Mouse (Mus musculus) spleen, adult 18-20 months (tissue): ENCODE measurements around the gene Wfdc3.
A peak's percentile ranks its signal among the peaks of the same experiment; 100 is the strongest.
"Not testable (repeated sequence)": the region's sequence is repeated elsewhere in the genome, so short reads cannot be mapped to it uniquely, and the experiment has no call there.

Experiments
- DNase-seq, 2 experiments: peaks; one replicate each; pipeline ENCODE4 v3.0.0; 2022; ENCODE audit warnings: mixed read lengths in 2 of 2

Gene Wfdc3

DNA sequence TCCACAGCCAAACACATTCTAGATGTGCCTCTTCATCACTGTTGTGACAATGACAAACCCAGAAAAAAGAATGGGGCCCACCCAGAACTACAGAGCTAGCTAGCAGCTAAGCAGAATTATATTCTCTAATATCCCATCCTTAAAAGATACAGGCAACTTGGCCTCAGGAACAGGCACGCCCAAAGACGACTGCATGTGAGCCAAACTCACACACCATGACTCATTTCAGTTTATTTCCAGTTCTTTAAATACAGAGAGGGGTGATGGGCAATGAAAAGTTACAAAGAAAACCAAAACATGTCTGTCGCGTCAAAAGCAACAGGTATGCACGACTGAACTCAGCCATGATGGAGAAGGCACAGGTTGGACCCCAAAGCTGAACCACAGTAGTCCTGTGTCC is 10.3 kb downstream of the Wfdc3 start:
- no peak for DNase-seq

DNA sequence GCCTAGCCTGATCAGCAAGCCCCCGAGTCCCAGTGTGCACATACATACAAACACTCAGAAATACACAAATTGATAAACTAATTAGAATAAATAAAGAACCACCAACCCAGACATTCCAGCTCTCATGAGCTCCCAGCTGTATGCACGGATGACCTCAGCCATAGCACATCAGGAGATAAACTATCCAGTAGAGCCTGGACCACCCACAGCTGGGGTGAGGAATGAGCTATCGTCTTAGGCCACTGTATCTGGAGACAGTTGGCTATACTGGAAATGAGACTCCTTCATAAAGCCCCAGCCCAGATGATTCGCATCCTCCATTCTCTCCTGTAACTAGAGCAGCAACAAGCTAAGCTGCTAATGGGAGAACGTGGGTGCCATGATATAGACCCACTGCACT is 10.9 kb downstream of the Wfdc3 start:
- DNase-seq: no peak

DNA sequence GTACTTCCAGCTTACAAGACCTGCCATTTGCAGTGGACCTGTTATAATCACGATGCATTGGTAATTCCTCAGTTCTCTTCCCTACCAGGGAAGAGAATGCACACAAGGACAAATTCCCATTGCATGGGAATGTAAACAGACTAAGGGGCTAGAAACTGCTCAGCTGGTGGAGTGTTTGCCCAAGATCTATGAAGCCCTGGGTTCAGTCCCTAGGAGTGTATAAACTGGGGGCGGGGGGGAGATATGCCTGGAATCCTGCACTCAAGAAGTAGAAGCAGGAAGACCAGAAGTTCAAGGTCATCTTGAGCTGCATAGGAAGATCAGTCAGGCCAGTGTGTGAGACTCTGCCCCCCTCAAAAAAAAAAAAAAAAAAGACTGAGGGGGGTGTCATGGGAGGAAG is 12.5 kb downstream of the Wfdc3 start:
- no peak for DNase-seq

DNA sequence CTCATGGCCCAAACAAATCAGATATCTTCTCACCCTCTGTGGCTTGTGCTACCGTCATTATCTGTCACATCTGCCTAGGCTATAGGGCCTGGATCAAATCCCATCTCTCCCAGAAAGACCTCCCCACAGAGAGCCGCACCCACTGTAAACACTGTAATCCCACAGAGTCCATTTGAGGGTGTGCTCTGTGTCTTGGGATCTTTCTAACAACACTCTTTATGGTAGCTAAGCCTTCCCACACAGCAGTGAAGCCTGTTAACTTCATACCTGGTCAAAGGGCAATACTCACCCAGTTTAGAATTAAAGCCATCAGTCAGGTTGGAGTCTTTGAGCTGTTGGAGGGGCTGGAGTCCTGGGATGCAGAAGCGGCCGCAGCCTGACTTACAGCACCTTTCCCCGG is 14.0 kb downstream of the Wfdc3 start:
- DNase-seq: no peak

DNA sequence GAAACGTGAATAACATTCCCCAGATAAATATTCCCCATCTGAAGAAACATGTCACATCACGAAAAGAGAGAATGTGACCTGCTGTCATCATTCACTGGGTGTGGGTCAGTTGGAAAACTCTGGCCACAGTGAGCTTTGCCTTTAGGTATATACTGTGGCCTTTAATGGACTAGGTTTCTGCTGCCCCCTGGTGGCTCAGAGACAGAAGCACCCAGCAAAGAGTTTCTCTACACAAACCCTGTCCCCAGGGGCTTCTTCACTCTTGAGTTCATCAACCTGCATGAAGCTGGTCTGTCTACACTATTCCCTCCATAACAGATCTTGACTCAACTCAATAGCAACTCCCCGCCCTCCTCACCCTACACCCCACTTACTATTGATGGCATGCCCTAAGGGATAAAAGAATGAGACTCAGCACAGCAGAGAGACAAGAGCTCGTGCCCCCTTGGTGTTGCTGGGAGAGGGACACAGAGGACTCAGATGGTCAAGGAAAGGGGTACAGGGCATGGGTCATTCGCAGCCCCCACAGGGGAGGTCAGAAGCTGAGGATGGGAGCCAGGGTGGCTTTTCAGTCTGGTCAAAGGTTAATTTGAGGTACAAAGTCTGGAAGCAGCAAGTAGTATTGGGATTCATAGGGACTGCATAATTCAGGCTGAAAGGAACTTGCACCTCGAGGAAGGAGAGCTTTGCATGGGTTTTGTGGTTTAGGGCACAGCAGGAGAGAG is 19.7 kb downstream of the Wfdc3 start:
- peak; percentile 15 to 69 for DNase-seq

DNA sequence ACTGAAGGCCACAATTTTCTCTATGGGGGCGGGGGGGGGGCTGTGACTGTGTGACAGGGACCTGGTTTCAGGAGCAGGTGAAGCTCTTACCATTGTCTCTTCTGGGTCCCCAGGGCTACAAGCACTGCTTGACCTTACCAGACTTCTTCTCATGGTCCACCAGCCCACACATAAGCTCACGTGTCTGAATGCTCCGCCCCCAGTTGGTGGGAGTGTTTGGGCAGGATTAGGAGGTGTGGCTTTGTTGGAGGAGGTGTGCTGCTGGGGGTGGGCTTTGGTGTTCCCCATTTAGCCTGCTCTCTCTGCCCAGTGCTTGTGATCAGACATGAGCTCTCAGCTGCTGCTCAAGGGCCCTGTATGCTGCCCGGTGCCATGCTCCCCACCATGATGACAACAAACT is 22.5 kb downstream of the Wfdc3 start:
- DNase-seq: no peak

DNA sequence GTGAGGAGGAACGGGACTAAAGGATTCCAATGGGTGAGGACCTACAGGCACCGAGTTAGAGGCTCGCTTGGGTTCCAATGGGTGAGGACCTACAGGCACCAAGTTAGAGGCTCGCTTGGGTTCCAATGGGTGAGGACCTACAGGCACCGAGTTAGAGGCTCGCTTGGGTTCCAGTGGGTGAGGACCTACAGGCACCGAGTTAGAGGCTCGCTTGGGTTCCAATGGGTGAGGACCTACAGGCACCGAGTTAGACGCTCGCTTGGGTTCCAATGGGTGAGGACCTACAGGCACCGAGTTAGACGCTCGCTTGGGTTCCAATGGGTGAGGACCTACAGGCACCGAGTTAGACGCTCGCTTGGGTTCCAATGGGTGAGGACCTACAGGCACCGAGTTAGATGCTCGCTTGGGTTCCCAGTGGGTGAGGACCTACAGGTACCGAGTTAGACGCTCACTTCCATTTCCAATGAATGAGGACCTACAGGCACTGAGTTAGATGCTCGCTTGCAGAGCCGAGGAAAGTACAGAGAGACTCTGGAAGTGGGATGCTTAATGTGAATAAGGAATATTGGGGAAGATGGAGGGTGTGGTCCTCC is 29.4 kb downstream of the Wfdc3 start:
- DNase-seq: not testable (repeated sequence)

DNA sequence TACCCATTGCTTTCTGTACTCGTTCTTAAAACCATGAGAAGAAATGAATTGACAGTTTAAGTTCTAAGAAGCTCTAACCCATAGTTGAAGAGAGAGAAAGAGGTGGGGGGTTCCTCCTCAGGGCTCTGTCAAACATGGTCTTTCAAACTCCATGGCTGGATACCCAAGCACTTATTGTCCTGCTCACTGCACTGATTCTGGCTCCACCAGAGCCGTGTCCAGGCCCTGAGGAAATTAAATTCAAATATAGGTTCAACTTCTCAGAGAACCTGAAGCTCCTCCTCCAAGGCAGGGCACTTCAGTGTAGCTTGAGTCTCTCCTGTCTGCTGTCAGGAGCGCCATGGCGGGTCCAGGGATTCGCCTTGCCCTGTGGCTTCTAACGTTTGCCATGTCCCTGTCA is 30.7 kb downstream of the Wfdc3 start, which contains the start of gene Spint5:
TSS of gene Spint5 (plus strand) at position 301 of the 400 bp plus-strand sequence.
- DNase-seq: no peak

DNA sequence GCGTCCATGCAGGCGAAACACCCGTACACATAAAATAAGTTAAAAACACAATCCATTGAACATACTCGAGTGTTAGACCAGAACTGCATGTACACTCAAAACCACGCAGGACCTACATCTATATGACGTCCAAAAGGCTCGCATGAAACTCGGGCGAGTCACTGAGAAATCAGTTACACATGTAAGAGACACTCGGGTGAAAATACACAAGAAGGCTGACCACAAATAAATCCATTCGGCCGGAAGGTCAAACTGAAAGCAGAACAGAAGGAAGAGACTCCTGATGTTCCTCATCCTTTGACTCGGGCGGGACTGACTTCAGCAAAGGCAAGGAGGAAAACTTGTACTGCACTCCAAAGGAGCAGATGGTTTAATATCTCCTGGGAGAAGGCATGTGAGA is 39.7 kb downstream of the Wfdc3 start:
- no peak for DNase-seq

DNA sequence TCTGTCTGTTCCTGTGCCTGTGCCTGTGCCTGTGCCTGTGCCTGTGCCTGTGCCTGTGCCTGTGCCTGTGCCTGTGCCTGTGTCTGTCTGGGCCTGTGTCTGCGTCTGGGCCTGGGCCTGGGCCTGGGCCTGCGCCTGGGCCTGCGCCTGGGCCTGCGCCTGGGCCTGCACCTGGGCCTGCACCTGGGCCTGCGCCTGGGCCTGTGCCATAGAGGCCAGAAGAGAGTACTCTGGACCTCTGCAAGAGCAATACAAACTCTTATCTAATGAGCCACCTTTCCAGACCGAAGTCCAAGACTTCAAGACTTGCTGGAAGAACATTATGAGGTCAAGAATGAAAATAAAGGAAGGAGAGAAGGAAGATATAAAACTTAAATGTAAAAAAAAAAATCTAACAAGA is 40.4 kb downstream of the Wfdc3 start:
- no peak for DNase-seq

DNA sequence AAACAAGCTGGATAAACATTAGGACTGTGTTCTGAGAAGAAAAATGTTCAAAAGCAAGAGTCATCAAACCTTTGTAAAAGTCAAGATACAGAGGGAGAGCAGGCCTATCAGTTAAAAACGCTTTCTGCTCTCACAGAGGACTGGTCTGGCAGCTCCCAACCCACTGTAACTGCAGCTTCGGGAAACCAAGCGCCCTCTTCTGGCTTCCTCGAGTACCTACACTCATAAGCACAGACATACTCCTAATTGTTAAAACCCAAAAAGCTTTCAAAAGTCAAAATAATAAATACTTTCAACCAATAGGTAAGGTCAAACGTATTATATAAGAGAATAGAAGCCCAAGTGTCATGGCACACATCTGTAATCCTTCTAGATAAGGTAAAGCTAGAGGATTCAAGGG is 41.5 kb downstream of the Wfdc3 start:
- no peak for DNase-seq

DNA sequence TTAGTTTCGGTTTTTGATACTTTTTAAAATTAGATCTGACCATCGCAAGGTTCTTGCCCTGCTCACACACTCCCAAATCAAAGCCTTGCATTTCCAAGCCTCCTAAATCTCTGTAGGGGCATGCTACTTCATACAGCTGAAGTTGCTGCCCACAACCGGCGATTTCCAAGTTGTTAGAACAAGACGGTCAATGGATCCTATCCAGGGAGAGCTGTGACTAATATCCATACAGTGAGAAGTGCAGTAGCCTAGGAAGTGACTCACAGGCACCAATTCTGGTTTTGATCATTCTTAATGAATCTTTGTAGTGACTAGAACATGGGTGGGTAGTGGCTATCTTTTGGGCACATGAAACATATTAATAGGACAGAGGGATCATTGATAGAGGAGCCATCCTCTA is 44.0 kb downstream of the Wfdc3 start:
- no peak for DNase-seq

DNA sequence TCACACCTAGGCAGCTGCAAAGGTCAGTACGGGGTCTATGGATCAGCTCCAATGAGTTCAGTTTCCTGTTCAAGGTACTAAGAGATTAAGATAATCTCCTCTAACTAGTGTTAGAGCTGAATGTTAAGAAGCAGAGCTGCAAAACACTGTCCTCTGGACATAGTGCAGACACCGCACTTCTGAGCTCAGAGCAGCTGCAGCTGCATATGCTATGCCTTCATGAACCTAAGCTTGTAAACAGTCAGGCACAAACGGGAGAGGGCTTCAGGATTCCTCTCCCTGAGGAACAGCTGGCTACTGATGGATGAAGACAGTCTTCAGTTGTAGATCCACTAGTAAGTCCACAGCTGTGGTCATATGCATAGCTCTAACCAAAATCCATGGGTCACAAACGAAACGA is 44.8 kb downstream of the Wfdc3 start:
- DNase-seq: no peak

DNA sequence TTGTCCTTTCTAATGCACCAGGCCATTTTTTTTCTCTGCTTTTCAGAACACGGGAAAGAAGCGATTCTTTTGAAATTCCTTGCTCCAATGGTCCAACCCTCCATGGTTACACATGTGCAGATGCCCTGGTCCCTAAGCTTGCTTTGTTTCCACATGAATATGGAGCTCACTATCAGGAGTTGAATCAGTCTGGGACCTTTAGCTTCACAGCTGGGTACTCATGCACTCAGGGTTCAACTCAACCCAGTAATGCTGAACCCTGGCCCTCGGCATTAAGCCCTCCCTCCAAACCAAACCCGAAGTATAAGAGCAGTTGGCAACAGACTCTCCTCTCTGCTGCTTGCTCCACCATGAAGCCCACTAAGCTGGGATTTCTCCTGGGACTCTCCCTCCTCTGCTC is 47.5 kb downstream of the Wfdc3 start, which contains the start of gene Spint4:
TSS of gene Spint4 (plus strand) at position 301 of the 400 bp plus-strand sequence.
- no peak for DNase-seq

DNA sequence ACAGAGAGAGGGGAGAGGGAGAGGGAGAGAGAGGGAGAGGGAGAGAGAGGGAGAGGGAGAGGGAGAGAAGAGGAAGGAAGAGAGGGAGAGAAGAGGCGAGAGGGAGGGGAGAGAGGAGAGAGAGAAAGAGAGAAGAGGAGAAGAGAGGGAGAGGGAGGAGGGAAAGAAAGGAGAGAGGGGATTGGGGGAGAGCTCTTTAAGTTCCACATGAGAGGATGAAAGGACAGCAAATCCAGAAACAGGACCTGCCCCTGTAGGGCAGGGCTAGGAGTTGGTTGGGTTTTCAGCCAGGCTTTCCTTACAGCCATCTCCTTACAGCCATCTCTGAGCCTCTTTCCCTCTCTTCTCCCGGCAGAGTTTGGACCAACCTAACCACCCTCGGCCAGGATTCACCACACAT is 60.9 kb downstream of the Wfdc3 start, which contains the start of gene Wfdc13:
TSS of gene Wfdc13 (plus strand) at position 301 of the 400 bp plus-strand sequence.
- DNase-seq: no peak
